Mouse (Mus musculus) neural tube, embryonic 11.5 days (tissue): ENCODE data around the gene Olfr466. TPM values are rescaled to one million over a fixed set of nuclear protein-coding genes. Genes with fewer than 3 reads are reported as not detected.

Source experiments
- ATAC-seq: fragments of 200-750 bp; cut with Nextera tagmentation; 2 replicates; pipeline ENCODE4 v1.8.0; 2017; ENCODE audit warnings: moderate number of reproducible peaks, mild to moderate bottlenecking, moderate TSS enrichment, moderate library complexity; ENCODE audit not compliant: insufficient read depth, low FRiP score, low TSS enrichment
- DNase-seq: peaks from one replicate; pipeline ENCODE4 v3.0.0-alpha.2; 2015; ENCODE audit warnings: low spot score
- H3K27ac ChIP-seq: fragments of 300-500 bp; sonication (generic); 2 replicates; pipeline ENCODE4 v1.5.1; 2014; ENCODE audit warnings: low read depth, mild to moderate bottlenecking, low read length
- H3K27me3 ChIP-seq: fragments of 300-500 bp; sonication (generic); 2 replicates; pipeline ENCODE4 v1.6.1; 2014; ENCODE audit warnings: mild to moderate bottlenecking, low read length, mixed read lengths; ENCODE audit not compliant: control insufficient read depth, insufficient read depth
- H3K36me3 ChIP-seq: fragments of 300-500 bp; sonication (generic); 2 replicates; pipeline ENCODE4 v1.6.1; 2014; ENCODE audit warnings: mild to moderate bottlenecking, low read length, moderate library complexity, mixed read lengths; ENCODE audit not compliant: control insufficient read depth, insufficient read depth
- H3K4me1 ChIP-seq: fragments of 300-500 bp; sonication (generic); 2 replicates; pipeline ENCODE4 v1.6.1; 2014; ENCODE audit warnings: low read length, mixed read lengths; ENCODE audit not compliant: control insufficient read depth, insufficient read depth
- H3K4me2 ChIP-seq: fragments of 300-500 bp; sonication (generic); 2 replicates; pipeline ENCODE4 v1.6.1; 2014; ENCODE audit warnings: low read depth, mild to moderate bottlenecking, moderate library complexity
- H3K4me3 ChIP-seq: fragments of 300-500 bp; sonication (generic); 2 replicates; pipeline ENCODE4 v1.5.1; 2014; ENCODE audit warnings: low read depth, low read length
- H3K9ac ChIP-seq: fragments of 300-500 bp; sonication (generic); 2 replicates; pipeline ENCODE4 v1.6.1; 2014; ENCODE audit warnings: mild to moderate bottlenecking, low read length
- H3K9me3 ChIP-seq: fragments of 300-500 bp; sonication (generic); 2 replicates; pipeline ENCODE4 v1.6.1; 2016; ENCODE audit warnings: low read length; ENCODE audit not compliant: control insufficient read depth
- WGBS: fragments of 180-500 bp; shearing (Covaris S2); extraction: QIAGEN DNeasy Blood & Tissue Kit; methylation state at CpG from one replicate; pipeline ENCODE4 v1.1.7; 2014; 5-methylcytosine and 5-hydroxymethylcytosine counted together
- polyA plus RNA-seq: library from polyadenylated mRNA; unstranded; fragments of >200 nt; fragmentation: Nextera tagmentation; extraction: Ambion mirVana; gene quantifications from 2 replicates; pipeline ENCODE4 v1.2.1, GENCODE M21; 2014

Gene Olfr466
- polyA plus RNA-seq, 1 experiment from 2014 or later: not detected

DNA sequence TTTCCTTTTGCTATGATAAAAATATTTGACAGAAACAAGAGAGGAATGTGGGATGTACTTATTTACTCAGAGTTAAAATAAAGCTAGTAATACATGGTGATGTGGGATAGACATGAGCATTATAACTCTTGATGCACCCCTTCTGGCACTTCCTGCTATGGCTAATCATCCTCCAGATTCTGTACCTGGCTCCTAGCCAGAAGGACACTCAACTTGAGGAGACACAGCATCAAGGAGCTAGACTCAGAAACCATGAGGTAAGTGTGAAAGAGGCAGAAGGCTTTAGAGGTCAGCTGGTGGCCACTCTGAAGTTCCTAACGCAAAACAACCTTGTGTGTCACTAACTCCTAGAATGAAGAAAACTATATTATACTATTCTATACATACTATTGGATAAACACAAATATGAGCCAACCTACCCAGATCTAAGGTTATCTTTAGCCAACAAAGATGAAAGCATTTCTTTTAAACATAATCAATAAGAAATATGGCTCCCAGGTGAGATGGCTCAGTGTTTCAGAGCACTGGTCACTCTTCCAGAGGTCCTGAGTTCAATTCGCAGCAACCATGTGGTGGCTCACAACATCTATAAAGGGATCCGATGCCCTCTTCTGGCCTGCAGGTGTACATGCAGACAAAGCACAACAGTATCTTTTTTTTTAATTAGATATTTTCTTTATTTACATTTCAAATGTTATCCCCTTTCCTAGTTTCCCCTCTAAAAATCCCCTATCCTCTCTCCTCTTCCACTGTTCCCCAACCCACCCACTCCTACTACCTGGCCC is 22.8 kb upstream of the Olfr466 start:
- DNase-seq: no peak
- Histone ChIP-seq H3K9ac (no peak overlapping the region), H3K9me3 (no peaks in the 10 kb centered on the region), H3K27ac (no peak overlapping the region), H3K4me1 (no peaks in the 10 kb centered on the region), H3K4me3 (no peak overlapping the region), H3K27me3 (no peaks in the 10 kb centered on the region), H3K36me3 (no peaks in the 10 kb centered on the region), H3K4me2 (no peak overlapping the region)
- 68% methylated on average over 3 of the region's 3 CpGs for WGBS
- no peak for ATAC-seq

DNA sequence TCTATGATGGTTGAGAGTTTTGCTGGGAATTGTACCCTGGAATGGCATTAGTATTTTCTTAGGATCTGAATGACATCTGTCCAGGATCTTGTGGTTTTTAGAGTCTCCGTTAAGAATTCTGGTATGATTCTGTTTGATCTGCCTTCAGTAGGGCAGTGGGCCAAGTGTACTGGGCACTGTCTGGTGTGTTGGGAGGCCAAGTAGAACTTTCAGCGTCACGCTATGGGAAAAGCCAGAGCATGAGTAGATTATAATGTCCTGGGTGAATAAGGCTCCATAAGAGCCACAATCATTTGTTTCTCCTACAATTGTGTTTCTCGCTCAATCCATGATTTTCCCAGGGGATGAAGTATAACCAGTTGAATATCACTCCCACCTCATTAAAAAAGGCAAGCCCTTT is 12.3 kb upstream of the Olfr466 start, which contains the start of gene Olfr465-ps1:
Gene Olfr465-ps1 (plus strand): TSS at position 301 of the 400 bp plus-strand sequence.
- Histone ChIP-seq H3K36me3 (no peaks in the 10 kb centered on the region), H3K27me3 (no peaks in the 10 kb centered on the region), H3K9ac (no peak within 1 kb of the TSS), H3K9me3 (no peaks in the 10 kb centered on the region), H3K27ac (no peak within 1 kb of the TSS), H3K4me2 (no peak within 1 kb of the TSS), H3K4me1 (no peaks in the 10 kb centered on the region), H3K4me3 (no peak within 1 kb of the TSS)
- WGBS: 86% methylated on average over 4 of the region's 4 CpGs
- no peak for ATAC-seq
- no peak for DNase-seq

DNA sequence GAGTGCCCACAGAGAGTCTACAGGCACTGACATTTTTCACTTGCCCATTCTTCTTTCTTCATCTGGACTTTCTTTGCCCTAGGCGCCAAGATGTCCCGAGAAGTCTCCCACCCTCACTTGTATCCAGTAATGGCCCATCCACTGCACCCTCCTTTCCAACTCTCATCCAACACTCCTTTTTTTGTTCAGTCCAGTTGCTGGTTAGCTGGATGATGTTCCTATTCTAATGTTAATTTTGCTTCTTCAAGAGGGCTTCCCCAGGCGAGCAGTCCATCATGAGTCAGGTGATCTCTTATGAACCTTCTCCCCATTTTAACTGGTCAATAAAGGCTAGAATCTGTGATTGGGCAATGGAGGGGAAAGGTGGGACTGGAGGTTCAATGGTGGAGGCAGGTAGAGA is 24.1 kb downstream of the Olfr466 start:
- DNase-seq: no peak
- 82% methylated on average over 3 of the region's 3 CpGs for WGBS
- ATAC-seq: no peak

DNA sequence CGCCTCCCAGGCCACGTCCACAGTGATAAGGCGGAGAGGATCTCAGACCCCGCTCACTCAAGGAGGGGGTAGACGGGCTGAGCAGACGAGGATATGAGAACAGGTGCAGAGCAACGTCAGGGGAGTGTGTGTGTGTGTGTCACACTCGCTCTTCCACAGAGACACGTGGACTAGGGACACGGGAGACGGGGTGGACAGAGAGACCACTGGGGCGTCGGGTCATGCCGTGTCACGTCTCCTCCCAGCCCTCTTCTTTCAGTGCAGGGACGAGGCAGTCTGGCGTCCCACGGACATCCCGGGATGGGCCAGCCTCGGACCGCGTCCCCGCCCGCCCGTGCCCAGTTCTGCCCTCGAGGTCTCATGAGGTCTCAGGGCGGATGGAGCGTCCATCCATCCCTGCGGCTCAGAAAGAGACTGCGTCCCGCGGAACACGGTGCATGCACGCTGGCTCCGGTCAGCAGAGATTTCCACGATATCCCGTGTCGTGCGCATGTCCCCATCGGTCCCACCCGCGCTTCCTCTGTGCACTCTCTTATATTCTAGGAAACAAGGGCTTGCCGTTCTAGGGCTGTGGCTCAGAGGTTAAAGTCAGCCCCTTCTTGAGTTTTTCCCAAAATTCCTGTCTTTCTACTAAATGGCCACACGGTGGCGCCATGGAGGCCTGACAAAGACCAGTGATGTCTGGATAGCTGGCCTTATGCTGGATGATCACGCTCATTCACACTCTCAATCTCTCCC is 25.9 kb downstream of the Olfr466 start:
- Histone ChIP-seq H3K27ac (no peak overlapping the region), H3K4me1 (no peaks in the 10 kb centered on the region), H3K4me2 (peak overlapping the region; percentile 41), H3K9ac (peak overlapping the region; percentile 20; the same call in 1 of the 2 replicates), H3K36me3 (no peaks in the 10 kb centered on the region), H3K27me3 (no peaks in the 10 kb centered on the region), H3K9me3 (no peaks in the 10 kb centered on the region), H3K4me3 (peak overlapping the region; percentile 14)
- WGBS: 20% methylated on average over 46 of the region's 46 CpGs
- DNase-seq (peak; percentile 66), ATAC-seq (peak; percentile 81)

More for the DNA sequence above, 24.1 kb downstream of the Olfr466 start:
- H3K27ac ChIP-seq: no peak overlapping the region
- H3K4me2 ChIP-seq: no peak overlapping the region
- H3K27me3 ChIP-seq: no peaks in the 10 kb centered on the region
- no peak overlapping the region for H3K4me3 ChIP-seq
- H3K9ac ChIP-seq: no peak overlapping the region
- H3K36me3 ChIP-seq: no peaks in the 10 kb centered on the region
- H3K9me3 ChIP-seq: no peaks in the 10 kb centered on the region
- no peaks in the 10 kb centered on the region for H3K4me1 ChIP-seq

DNA sequence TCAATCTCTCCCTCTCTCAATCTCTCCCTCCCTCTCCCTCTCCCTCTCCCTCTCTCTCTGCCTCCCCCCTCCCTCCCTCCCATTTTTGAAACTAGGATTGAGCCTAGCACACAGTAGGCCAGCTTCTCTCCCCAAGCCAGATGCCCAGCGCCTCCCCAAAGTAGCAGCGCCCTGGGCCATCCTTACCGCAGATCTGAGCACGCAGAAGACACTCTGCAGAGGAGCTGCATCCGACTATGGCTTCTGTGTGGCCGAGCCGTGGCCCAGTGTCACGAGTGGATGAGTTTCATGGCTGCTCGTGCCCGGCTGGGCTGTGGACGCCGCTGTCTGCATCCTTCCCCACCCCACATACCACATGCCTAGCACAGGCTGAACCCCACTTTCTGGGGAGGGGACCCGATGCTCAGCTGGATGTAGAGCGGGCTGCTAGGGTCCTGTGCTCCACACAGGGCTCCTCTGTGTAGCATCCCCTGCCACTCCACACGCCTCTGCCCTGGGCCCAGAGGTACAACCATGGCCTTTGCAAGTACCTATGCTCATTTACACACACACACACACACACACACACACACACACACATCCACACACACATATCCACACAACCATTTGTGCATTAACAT is 26.5 kb downstream of the Olfr466 start:
- ATAC-seq (no peak), DNase-seq (peak; percentile 10)
- Histone ChIP-seq H3K4me2 (no peak overlapping the region), H3K9me3 (no peaks in the 10 kb centered on the region), H3K4me1 (no peaks in the 10 kb centered on the region), H3K9ac (no peak overlapping the region), H3K27ac (no peak overlapping the region), H3K27me3 (no peaks in the 10 kb centered on the region), H3K36me3 (no peaks in the 10 kb centered on the region), H3K4me3 (no peak overlapping the region)
- 63% methylated on average over 15 of the region's 15 CpGs for WGBS

DNA sequence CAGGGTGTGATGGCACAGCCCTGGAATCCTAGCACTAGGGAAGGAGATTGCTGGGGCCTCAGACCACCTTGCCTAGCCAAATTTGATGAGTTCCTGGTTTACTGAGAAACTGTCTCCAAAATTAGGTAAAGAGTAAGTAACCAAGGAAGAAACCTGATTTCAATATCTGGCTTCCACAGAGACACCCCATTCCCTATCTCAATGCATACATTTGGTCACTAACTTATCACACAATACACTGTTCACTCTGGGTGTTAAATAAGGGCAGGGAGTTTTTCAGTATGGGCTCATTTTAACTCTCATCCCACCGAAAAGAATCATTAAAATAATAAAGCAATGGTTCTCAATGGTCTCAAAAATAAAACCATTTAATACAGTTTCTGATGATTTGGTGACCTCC is 50.6 kb downstream of the Olfr466 start:
- Histone ChIP-seq H3K4me3 (no peak overlapping the region), H3K9me3 (no peaks in the 10 kb centered on the region), H3K27me3 (no peaks in the 10 kb centered on the region), H3K27ac (no peak overlapping the region), H3K9ac (no peak overlapping the region), H3K36me3 (no peaks in the 10 kb centered on the region), H3K4me2 (no peak overlapping the region), H3K4me1 (no peaks in the 10 kb centered on the region)
- DNase-seq (no peak), ATAC-seq (no peak)
- 94% methylated on average over 1 of the region's 1 CpGs for WGBS

Other genes with a start within 250 kb of the Olfr466 start
- gene Cntnap3, start 246.3 kb upstream of the Olfr466 start, polyA plus RNA-seq: 0.11 TPM in 1 of 2 replicates, not detected in the other
- not detected in 2 replicates for gene Spata31, start 232.8 kb upstream of the Olfr466 start, polyA plus RNA-seq
- not detected in 2 replicates for gene Spata31d1c, start 117.2 kb upstream of the Olfr466 start, polyA plus RNA-seq
- gene Prss47, start 97.5 kb upstream of the Olfr466 start, polyA plus RNA-seq: not detected in 2 replicates
- 43.0 and 48.1 TPM in 2 replicates for gene Mfsd14b, start 37.3 kb upstream of the Olfr466 start, polyA plus RNA-seq
- not detected in 2 replicates for gene Olfr465-ps1, start 12.2 kb upstream of the Olfr466 start, polyA plus RNA-seq
- 0.08 TPM in 1 of 2 replicates, not detected in the other for gene Nlrp4f, start 55.7 kb downstream of the Olfr466 start, polyA plus RNA-seq
- gene Gm10775, start 109.3 kb downstream of the Olfr466 start, polyA plus RNA-seq: not detected in 2 replicates
- 18.0 and 20.1 TPM in 2 replicates for gene Zfp369, start 128.6 kb downstream of the Olfr466 start, polyA plus RNA-seq